ENCODE assay signal across 10 mouse cellular contexts in the genomic region with DNA sequence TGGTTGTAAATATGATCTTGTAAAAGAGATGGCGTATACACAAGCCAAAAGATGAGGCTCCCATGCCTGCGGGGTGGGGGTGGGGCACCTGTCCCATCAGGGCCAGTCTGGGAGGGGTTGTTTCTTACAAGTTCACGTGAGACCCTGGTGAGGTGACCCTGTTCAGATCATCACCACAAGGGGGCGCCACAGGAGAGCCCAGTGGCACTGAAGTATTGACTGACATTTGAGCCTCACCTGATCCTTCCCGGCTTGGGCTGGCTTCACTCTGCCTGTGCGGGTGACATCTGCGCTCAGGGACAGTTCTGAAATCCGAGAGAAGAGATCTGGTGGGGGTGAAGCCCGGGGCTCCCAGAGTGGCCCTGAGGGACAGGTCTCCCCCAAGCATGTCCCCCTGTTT. TPM values are rescaled to one million over a fixed set of nuclear protein-coding genes. Genes with fewer than 3 reads are reported as not detected.
DNase-seq lines count a peak whose midpoint lies in the region; ATAC-seq and TF ChIP-seq lines count a peak whose summit lies in the region.
"Had no signal": no experiment of that assay in that cellular context is flagged by ENCODE, and none has a peak within 500 bp of the region (broad histone marks: within the 10 kb centered on the region; RNA-seq: fewer than 3 reads in every experiment).

No protein-coding gene starts in this region.

- H3K36me3 ChIP-seq in heart, adult 2 months (ENCODE audit: control insufficient read depth, insufficient read depth, low read length), result no peaks in the 10 kb centered on the region
- no peaks in the 10 kb centered on the region for H3K36me3 ChIP-seq in neural tube, embryonic 11.5 days (ENCODE audit: control insufficient read depth, insufficient read depth, low read length)
- H3K36me3 ChIP-seq: embryonic facial prominence, embryonic 13.5 days had no signal

- H3K4me1 ChIP-seq in heart, adult 2 months (ENCODE audit: control insufficient read depth, insufficient read depth, low read length), result no peaks in the 10 kb centered on the region
- no peaks in the 10 kb centered on the region for H3K4me1 ChIP-seq in embryonic fibroblast, embryonic 13.5 days (ENCODE audit: control insufficient read depth, insufficient read depth, low read length)
- H3K4me1 ChIP-seq in neural tube, embryonic 11.5 days (ENCODE audit: control insufficient read depth, insufficient read depth, low read length), result peaks cover 2% of the 10 kb centered on the region

- TF ChIP-seq CTCF in heart, adult 2 months (IDR thresholded peaks at IDR 0.05), result peak; percentile 76
- TF ChIP-seq CTCF in embryonic fibroblast, embryonic 13.5 days (IDR thresholded peaks at IDR 0.05; ENCODE audit: borderline replicate concordance, insufficient read depth, low read length), result peak; percentile 35; the same call in 1 of the 2 replicates

- peak; percentile 44 to 65 for DNase-seq in heart, adult 2 months
- DNase-seq in heart, postnatal 25 days (ENCODE audit: low spot score), result no peak
- DNase-seq in A20 (ENCODE audit: low read depth, low spot score), result peak; percentile 71
- peak; percentile 52 for DNase-seq in adrenal gland, postnatal 25 days
- peak; percentile 35 to 78 for DNase-seq in kidney, postnatal 36 days
- DNase-seq in neural tube, embryonic 11.5 days (ENCODE audit: low spot score), result peak; percentile 67
- peak; percentile 47 to 61 for DNase-seq in urinary bladder, postnatal 36 days (ENCODE audit: low spot score in 2 of 2)

- no peak for TF ChIP-seq EP300 in heart, adult 2 months (IDR thresholded peaks at IDR 0.05; ENCODE audit: insufficient read depth, low read depth, low read length)

- WGBS in heart, adult 2 months, result 23% methylated on average over 9 of the region's 9 CpGs
- 17% methylated on average over 9 of the region's 9 CpGs for WGBS in neural tube, embryonic 11.5 days

- H3K27ac ChIP-seq in heart, adult 2 months, result no peak overlapping the region
- H3K27ac ChIP-seq in embryonic fibroblast, embryonic 13.5 days (ENCODE audit: insufficient read depth, low read length), result no peak overlapping the region
- no peak overlapping the region for H3K27ac ChIP-seq in neural tube, embryonic 11.5 days (ENCODE audit: low read depth, low read length)
- H3K27ac ChIP-seq: embryonic facial prominence, embryonic 13.5 days had no signal

- H3K9me3 ChIP-seq in neural tube, embryonic 11.5 days (ENCODE audit: control insufficient read depth, low read length), result no peaks in the 10 kb centered on the region
- H3K9me3 ChIP-seq: embryonic facial prominence, embryonic 13.5 days; megakaryocyte, embryonic 14.5 days had no signal

- no peak for TF ChIP-seq POLR2A in heart, adult 2 months (IDR thresholded peaks at IDR 0.05; ENCODE audit: insufficient read depth, low read depth, low read length)
- TF ChIP-seq POLR2A in embryonic fibroblast, embryonic 13.5 days (IDR thresholded peaks at IDR 0.05; ENCODE audit: low read depth, low read length), result no peak

- no peaks in the 10 kb centered on the region for H3K79me2 ChIP-seq in heart, adult 2 months (replicated peaks; ENCODE audit: control insufficient read depth, insufficient read depth, low read length)

- intact Hi-C loops in heart, adult 2 months (cut with DNase I), result no loop called here
- intact Hi-C loops in heart, postnatal 25 days (cut with DNase I), result loop anchor here (1.0 kb wide), 1 partner anchor 139 kb away; no protein-coding TSS in a partner anchor

- 0 out of 2 replicates have a peak, but pooled peaks have one; percentile 13 for ATAC-seq in neural tube, embryonic 11.5 days (ENCODE audit: insufficient read depth, low FRiP score, low TSS enrichment)

- H3K9ac ChIP-seq in heart, adult 2 months (ENCODE audit: low read depth, low read length), result no peak overlapping the region
- H3K9ac ChIP-seq in neural tube, embryonic 11.5 days (ENCODE audit: low read length), result no peak overlapping the region
- H3K9ac ChIP-seq: embryonic facial prominence, embryonic 13.5 days had no signal

- H3K27me3 ChIP-seq in heart, adult 2 months (ENCODE audit: control insufficient read depth, insufficient read depth, low read length), result no peaks in the 10 kb centered on the region
- H3K27me3 ChIP-seq in neural tube, embryonic 11.5 days (ENCODE audit: control insufficient read depth, insufficient read depth, low read length), result no peaks in the 10 kb centered on the region
- H3K27me3 ChIP-seq: embryonic facial prominence, embryonic 13.5 days had no signal

- no peak overlapping the region for H3K4me2 ChIP-seq in neural tube, embryonic 11.5 days (ENCODE audit: low read depth)
- H3K4me2 ChIP-seq: embryonic facial prominence, embryonic 13.5 days had no signal

- H3K4me3 ChIP-seq in heart, adult 2 months, result no peak overlapping the region
- no peak overlapping the region for H3K4me3 ChIP-seq in embryonic fibroblast, embryonic 13.5 days (ENCODE audit: insufficient read depth, low read length)
- no peak overlapping the region for H3K4me3 ChIP-seq in neural tube, embryonic 11.5 days (ENCODE audit: low read depth, low read length)
- H3K4me3 ChIP-seq: embryonic facial prominence, embryonic 13.5 days; megakaryocyte, embryonic 14.5 days had no signal

RNA-seq across cellular contexts. Expression of gene Padi4, which starts 10.9 kb away (rescaled TPM):
- 1 to 10 TPM in 1 of 2 experiments, under 1 TPM in 1; 0.70 to 2.5 TPM for total RNA-seq in heart, adult 2 months (2021)
- 1.9 and 2.6 TPM in 2 replicates for polyA plus RNA-seq in heart, adult 2 months (2012; rRNA removed)
- total RNA-seq in heart, postnatal 25 days (2021), result under 1 TPM; 0.73 to 0.98 TPM
- 0.76 TPM in 1 of 2 replicates, not detected in the other for total RNA-seq in adrenal gland, postnatal 25 days (2021)
- not detected in 2 replicates for polyA plus RNA-seq in embryonic fibroblast, embryonic 13.5 days (2011; ENCODE audit: insufficient read length, low read depth, missing spikeins)
- 0.09 and 0.50 TPM in 2 replicates for polyA plus RNA-seq in neural tube, embryonic 11.5 days (2014; fragmentation: Nextera tagmentation; extraction: Ambion mirVana)
- polyA plus RNA-seq: embryonic facial prominence, embryonic 13.5 days had no signal

RNA-seq across cellular contexts. Expression of gene Padi6, which starts 20.7 kb away (rescaled TPM):
- total RNA-seq in heart, adult 2 months (2021), result not detected
- polyA plus RNA-seq in heart, adult 2 months (2012; rRNA removed), result not detected in 2 replicates
- total RNA-seq in heart, postnatal 25 days (2021), result not detected
- 0.15 TPM in 1 of 2 replicates, not detected in the other for total RNA-seq in adrenal gland, postnatal 25 days (2021)
- not detected in 2 replicates for polyA plus RNA-seq in embryonic fibroblast, embryonic 13.5 days (2011; ENCODE audit: insufficient read length, low read depth, missing spikeins)
- polyA plus RNA-seq in neural tube, embryonic 11.5 days (2014; fragmentation: Nextera tagmentation; extraction: Ambion mirVana), result not detected in 2 replicates
- polyA plus RNA-seq: embryonic facial prominence, embryonic 13.5 days had no signal

RNA-seq across cellular contexts. Expression of gene Padi3, which starts 47.3 kb away (rescaled TPM):
- under 1 TPM; 0.09 to 0.16 TPM for total RNA-seq in heart, adult 2 months (2021)
- polyA plus RNA-seq in heart, adult 2 months (2012; rRNA removed), result 0.06 TPM in 1 of 2 replicates, not detected in the other
- under 1 TPM in 1 of 2 experiments, not detected in 1; 0.20 TPM for total RNA-seq in heart, postnatal 25 days (2021)
- total RNA-seq in adrenal gland, postnatal 25 days (2021), result not detected in 2 replicates
- polyA plus RNA-seq in embryonic fibroblast, embryonic 13.5 days (2011; ENCODE audit: insufficient read length, low read depth, missing spikeins), result not detected in 2 replicates
- polyA plus RNA-seq in neural tube, embryonic 11.5 days (2014; fragmentation: Nextera tagmentation; extraction: Ambion mirVana), result not detected in 2 replicates
